Mouse (Mus musculus) liver, embryonic 11.5 days (tissue): ENCODE measurements around the gene Xpot. TPM values are rescaled to one million over a fixed set of nuclear protein-coding genes. Genes with fewer than 3 reads are reported as not detected.

Source experiments
- ATAC-seq: fragments of 200-750 bp; cut with Nextera tagmentation; replicated peaks from 2 replicates; pipeline ENCODE4 v1.8.0; 2017; ENCODE audit warnings: moderate number of reproducible peaks, mild to moderate bottlenecking, moderate TSS enrichment, moderate library complexity; ENCODE audit not compliant: low FRiP score
- DNase-seq: peaks from one replicate; pipeline ENCODE4 v3.0.0-alpha.2; 2017; ENCODE audit warnings: low spot score
- H3K27ac ChIP-seq: fragments of 300-500 bp; sonication (generic); 2 replicates; pipeline ENCODE4 v1.5.1; 2014; ENCODE audit warnings: mild to moderate bottlenecking, low read depth, low read length, control low read depth
- H3K27me3 ChIP-seq: fragments of 300-500 bp; sonication (generic); replicated peaks from 2 replicates; pipeline ENCODE4 v1.6.1; 2014; ENCODE audit warnings: low read length, mixed read lengths; ENCODE audit not compliant: control insufficient read depth, insufficient read depth
- H3K36me3 ChIP-seq: fragments of 300-500 bp; sonication (generic); 2 replicates; pipeline ENCODE4 v1.6.1; 2014; ENCODE audit warnings: mild to moderate bottlenecking, low read length, moderate library complexity, mixed read lengths; ENCODE audit not compliant: control insufficient read depth, insufficient read depth
- H3K4me1 ChIP-seq: fragments of 300-500 bp; sonication (generic); replicated peaks from 2 replicates; pipeline ENCODE4 v1.6.1; 2014; ENCODE audit warnings: low read length, mixed read lengths; ENCODE audit not compliant: control insufficient read depth, insufficient read depth
- H3K4me2 ChIP-seq: fragments of 300-500 bp; sonication (generic); 2 replicates; pipeline ENCODE4 v1.6.1; 2014; ENCODE audit warnings: mild to moderate bottlenecking, control low read depth, moderate library complexity
- H3K4me3 ChIP-seq: fragments of 300-500 bp; sonication (generic); 2 replicates; pipeline ENCODE4 v1.5.1; 2014; ENCODE audit warnings: low read depth, low read length, control low read depth
- H3K9ac ChIP-seq: fragments of 300-500 bp; sonication (generic); 2 replicates; pipeline ENCODE4 v1.6.1; 2014; ENCODE audit warnings: low read depth, low read length, control low read depth
- H3K9me3 ChIP-seq: fragments of 300-500 bp; sonication (generic); 2 replicates; pipeline ENCODE4 v1.6.1; 2016; ENCODE audit warnings: low read length, inconsistent platforms, mixed read lengths; ENCODE audit not compliant: control insufficient read depth
- WGBS: fragments of 180-500 bp; shearing (Covaris S2); extraction: QIAGEN DNeasy Blood & Tissue Kit; methylation state at CpG from one replicate; pipeline ENCODE4 v1.1.7; 2014; 5-methylcytosine and 5-hydroxymethylcytosine counted together
- polyA plus RNA-seq: library from polyadenylated mRNA; unstranded; fragments of >200 nt; fragmentation: Nextera tagmentation; extraction: Ambion mirVana; gene quantifications from 2 replicates; pipeline ENCODE4 v1.2.1, GENCODE M21; 2014

The Xpot gene
- polyA plus RNA-seq, 1 experiment from 2014 or later, result 103 TPM

GRCm38 (mm10) chr10:121612448-121612847 is 13.7 kb downstream of the Xpot start:
- Histone ChIP-seq H3K27me3 (no peaks in the 10 kb centered on the region), H3K9me3 (no peaks in the 10 kb centered on the region), H3K4me2 (no peak overlapping the region), H3K27ac (no peak overlapping the region), H3K9ac (no peak overlapping the region), H3K4me1 (no peaks in the 10 kb centered on the region), H3K36me3 (peaks cover 69% of the 10 kb centered on the region), H3K4me3 (no peak overlapping the region)
- DNase-seq, result no peak
- ATAC-seq, result no peak
- WGBS, result 91% methylated on average over 6 of the region's 6 CpGs

DNA sequence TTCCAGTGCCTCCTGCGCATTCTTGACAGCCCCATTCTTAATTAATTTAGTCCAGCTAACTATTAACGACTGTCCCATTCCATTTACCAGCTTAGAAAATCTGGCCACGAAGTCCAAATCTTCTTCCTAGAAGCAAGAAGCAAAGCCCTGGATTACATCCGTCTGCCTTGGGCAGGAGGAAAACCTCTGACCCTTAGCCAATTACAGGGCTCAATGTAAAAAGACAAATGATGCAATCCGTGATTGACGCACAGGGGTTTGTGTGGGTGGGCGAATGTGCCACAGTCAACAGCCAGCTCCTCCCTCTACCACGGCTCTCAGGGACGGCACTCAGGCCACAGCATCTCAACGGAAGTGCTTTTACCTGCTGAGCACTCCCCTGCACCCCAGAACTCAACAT is 14.5 kb downstream of the Xpot start:
- WGBS, result 79% methylated on average over 10 of the region's 10 CpGs
- no peak for ATAC-seq
- H3K27ac ChIP-seq, result no peak overlapping the region

DNA sequence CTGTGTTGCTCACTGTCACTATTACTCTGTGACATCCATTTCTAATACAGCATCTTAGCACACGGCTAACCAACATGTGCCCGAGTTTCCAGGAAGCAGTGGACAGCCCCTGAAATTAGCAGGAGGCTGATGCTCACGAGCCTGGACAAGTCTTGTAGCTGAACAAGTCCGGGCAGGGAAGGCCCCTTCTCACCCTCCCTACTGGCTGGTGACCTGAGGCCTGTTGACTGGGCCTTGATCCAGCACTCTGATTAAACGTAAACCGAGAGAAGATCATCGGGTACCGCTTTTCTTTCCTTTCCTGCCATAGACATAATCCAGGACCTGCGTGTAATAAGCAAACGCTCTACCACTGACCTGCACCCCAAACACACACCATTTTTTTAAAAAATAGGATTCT is 18.0 kb downstream of the Xpot start:
- no peak overlapping the region for H3K4me3 ChIP-seq
- peaks cover 79% of the 10 kb centered on the region for H3K36me3 ChIP-seq
- H3K27me3 ChIP-seq, result no peaks in the 10 kb centered on the region
- H3K9me3 ChIP-seq, result no peaks in the 10 kb centered on the region
- H3K4me2 ChIP-seq, result no peak overlapping the region
- H3K9ac ChIP-seq, result no peak overlapping the region
- ATAC-seq, result no peak
- no peak for DNase-seq
- WGBS, result 96% methylated on average over 10 of the region's 10 CpGs
- no peak overlapping the region for H3K27ac ChIP-seq
- no peaks in the 10 kb centered on the region for H3K4me1 ChIP-seq

More for the DNA sequence above, 14.5 kb downstream of the Xpot start:
- H3K4me3 ChIP-seq, result no peak overlapping the region
- no peak overlapping the region for H3K9ac ChIP-seq
- peaks cover 71% of the 10 kb centered on the region for H3K36me3 ChIP-seq
- H3K4me2 ChIP-seq, result no peak overlapping the region
- no peaks in the 10 kb centered on the region for H3K4me1 ChIP-seq
- no peaks in the 10 kb centered on the region for H3K9me3 ChIP-seq
- no peaks in the 10 kb centered on the region for H3K27me3 ChIP-seq
- DNase-seq, result no peak

GRCm38 (mm10) chr10:121604632-121605344 is 21.3 kb downstream of the Xpot start:
- no peaks in the 10 kb centered on the region for H3K4me1 ChIP-seq
- DNase-seq (no peak), ATAC-seq (no peak)
- peaks cover 88% of the 10 kb centered on the region for H3K36me3 ChIP-seq
- no peaks in the 10 kb centered on the region for H3K27me3 ChIP-seq
- H3K27ac ChIP-seq, result no peak overlapping the region
- no peak overlapping the region for H3K4me2 ChIP-seq
- no peak overlapping the region for H3K9ac ChIP-seq
- H3K4me3 ChIP-seq, result no peak overlapping the region
- WGBS, result 88% methylated on average over 13 of the region's 13 CpGs
- no peaks in the 10 kb centered on the region for H3K9me3 ChIP-seq

- no peaks in the 10 kb centered on the region for H3K9me3 ChIP-seq
- H3K4me2 ChIP-seq, result no peak overlapping the region
- ATAC-seq (no peak), DNase-seq (no peak)
- no peak overlapping the region for H3K27ac ChIP-seq
- no peaks in the 10 kb centered on the region for H3K4me1 ChIP-seq
- 86% methylated on average over 4 of the region's 4 CpGs for WGBS
- no peak overlapping the region for H3K9ac ChIP-seq
- no peak overlapping the region for H3K4me3 ChIP-seq
- no peaks in the 10 kb centered on the region for H3K27me3 ChIP-seq
- peaks cover 90% of the 10 kb centered on the region for H3K36me3 ChIP-seq
These were observed 22.6 kb downstream of the Xpot start for GRCm38 (mm10) chr10:121603556-121603955.

DNA sequence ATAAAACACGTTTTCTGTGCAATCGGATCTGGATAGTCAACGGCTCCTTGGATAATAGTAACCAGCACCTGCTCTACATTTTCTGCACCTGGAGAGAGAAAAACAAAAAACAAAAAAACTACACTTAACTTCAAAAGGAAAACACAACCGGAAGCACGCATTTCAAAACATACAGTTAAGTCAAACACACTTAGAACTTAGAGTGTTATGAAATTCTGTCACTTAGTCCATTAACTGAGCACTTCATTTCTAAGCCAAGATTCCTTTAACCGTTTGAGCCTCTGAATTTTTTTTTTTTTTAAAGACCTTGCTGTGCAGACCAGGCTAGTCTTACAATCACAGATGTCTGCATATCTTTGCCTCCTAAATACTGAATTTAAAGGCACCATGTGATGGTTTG is 24.9 kb downstream of the Xpot start:
- H3K4me1 ChIP-seq, result no peaks in the 10 kb centered on the region

GRCm38 (mm10) chr10:121596580-121596979 is 29.6 kb downstream of the Xpot start:
- H3K27me3 ChIP-seq, result no peaks in the 10 kb centered on the region
- peaks cover 55% of the 10 kb centered on the region for H3K36me3 ChIP-seq
- no peaks in the 10 kb centered on the region for H3K4me1 ChIP-seq
- DNase-seq (no peak), ATAC-seq (0 out of 2 replicates have a peak, but pooled peaks have one; percentile 37)
- no peak overlapping the region for H3K27ac ChIP-seq
- WGBS, result 61% methylated on average over 9 of the region's 9 CpGs
- H3K4me2 ChIP-seq, result no peak overlapping the region
- no peaks in the 10 kb centered on the region for H3K9me3 ChIP-seq
- H3K4me3 ChIP-seq, result no peak overlapping the region
- no peak overlapping the region for H3K9ac ChIP-seq

More for the DNA sequence above, 24.9 kb downstream of the Xpot start:
- DNase-seq (no peak), ATAC-seq (no peak)
- no peak overlapping the region for H3K9ac ChIP-seq
- H3K27ac ChIP-seq, result no peak overlapping the region
- H3K9me3 ChIP-seq, result no peaks in the 10 kb centered on the region
- H3K27me3 ChIP-seq, result no peaks in the 10 kb centered on the region
- no peak overlapping the region for H3K4me2 ChIP-seq
- H3K36me3 ChIP-seq, result peaks cover 77% of the 10 kb centered on the region
- 90% methylated on average over 6 of the region's 6 CpGs for WGBS
- H3K4me3 ChIP-seq, result no peak overlapping the region

GRCm38 (mm10) chr10:121591106-121591505 is 35.0 kb downstream of the Xpot start:
- no peaks in the 10 kb centered on the region for H3K27me3 ChIP-seq
- H3K9me3 ChIP-seq, result no peaks in the 10 kb centered on the region
- no peak overlapping the region for H3K4me2 ChIP-seq
- peaks cover 25% of the 10 kb centered on the region for H3K36me3 ChIP-seq
- H3K9ac ChIP-seq, result no peak overlapping the region
- WGBS, result 74% methylated on average over 14 of the region's 14 CpGs
- H3K27ac ChIP-seq, result no peak overlapping the region; the same call in 1 of the 2 replicates
- ATAC-seq, result no peak
- DNase-seq, result no peak
- no peaks in the 10 kb centered on the region for H3K4me1 ChIP-seq
- no peak overlapping the region for H3K4me3 ChIP-seq

- Histone ChIP-seq H3K4me2 (peak overlapping the region; percentile 93), H3K27ac (peak overlapping the region; percentile 73; the same call in 1 of the 2 replicates), H3K9ac (peak overlapping the region; percentile 90), H3K27me3 (no peaks in the 10 kb centered on the region), H3K4me3 (peak overlapping the region; percentile 91), H3K36me3 (peaks cover 17% of the 10 kb centered on the region), H3K4me1 (peaks cover 10% of the 10 kb centered on the region; the same call in 1 of the 2 replicates), H3K9me3 (no peaks in the 10 kb centered on the region)
- WGBS, result 61% methylated on average over 6 of the region's 6 CpGs
- ATAC-seq (no peak), DNase-seq (no peak)
These were observed 38.7 kb downstream of the Xpot start for GRCm38 (mm10) chr10:121587371-121587840.
